12 mouse cellular contexts compared by ENCODE assay signal in the genomic region with DNA sequence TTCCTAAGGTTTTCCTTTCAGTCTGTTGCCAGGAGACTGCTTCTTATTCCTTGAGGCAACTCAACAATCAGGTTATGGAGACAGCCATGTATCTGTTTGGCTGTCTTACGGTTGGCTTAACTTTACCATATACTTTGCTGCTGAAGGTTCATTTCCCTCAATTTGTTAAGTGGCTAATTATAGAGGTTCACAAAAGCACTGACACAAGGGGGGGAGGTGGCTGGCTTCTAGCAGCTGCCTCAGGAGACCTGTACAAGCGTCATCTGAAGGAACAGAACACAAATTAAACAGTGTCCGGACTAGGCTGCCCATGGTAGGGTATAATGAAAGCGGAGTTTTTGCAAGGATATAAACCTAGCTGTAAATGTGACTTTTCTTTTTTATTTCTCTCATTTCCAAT.
"Had no signal": no experiment of that assay in that cellular context is flagged by ENCODE, and none has a peak within 500 bp of the region (broad histone marks: within the 10 kb centered on the region; RNA-seq: fewer than 3 reads in every experiment).

No protein-coding gene starts in this region.

- H3K27me3 ChIP-seq: kidney, embryonic 15.5 days; liver, embryonic 15.5 days; midbrain, embryonic 15.5 days had no signal

- H3K9ac ChIP-seq: kidney, embryonic 15.5 days; liver, embryonic 15.5 days; midbrain, embryonic 15.5 days had no signal

- H3K9me3 ChIP-seq: kidney, embryonic 15.5 days; limb, embryonic 10.5 days; liver, embryonic 15.5 days; midbrain, embryonic 15.5 days had no signal

- H3K4me3 ChIP-seq: kidney, embryonic 15.5 days; limb, embryonic 10.5 days; liver, embryonic 15.5 days; midbrain, embryonic 15.5 days had no signal

- H3K27ac ChIP-seq: kidney, embryonic 15.5 days; limb, embryonic 10.5 days; liver, embryonic 15.5 days; midbrain, embryonic 15.5 days had no signal

- H3K4me2 ChIP-seq: kidney, embryonic 15.5 days; liver, embryonic 11.5 days; liver, embryonic 15.5 days; midbrain, embryonic 15.5 days had no signal

- H3K36me3 ChIP-seq: kidney, embryonic 15.5 days; limb, embryonic 10.5 days; liver, embryonic 15.5 days; midbrain, embryonic 15.5 days had no signal

- ATAC-seq: lung, postnatal 0 days; midbrain, embryonic 15.5 days had no signal

- DNase-seq: kidney, postnatal 14 days; lung, adult 2 months; lung, postnatal 36 days; right cerebral cortex, adult 18-20 months; right cerebral cortex, postnatal 25 days; thymus, postnatal 36 days had no signal

- H3K4me1 ChIP-seq: kidney, embryonic 15.5 days; limb, embryonic 10.5 days; liver, embryonic 15.5 days had no signal
